Mouse (Mus musculus): ENCODE results near the gene Chmp3. TPM values are rescaled to one million over a fixed set of nuclear protein-coding genes. Genes with fewer than 3 reads are reported as not detected.

Chmp3 gene
- polyA plus RNA-seq, 1 experiment from 2014 or later = 61.6 TPM

- Histone ChIP-seq H3K9me3 (ENCODE audit: control insufficient read depth, low read length) (no peaks in the 10 kb centered on the region), H3K4me1 (ENCODE audit: control insufficient read depth, insufficient read depth, low read depth, low read length) (no peaks in the 10 kb centered on the region), H3K36me3 (ENCODE audit: control insufficient read depth, insufficient read depth, low read length) (peaks cover 8% of the 10 kb centered on the region), H3K4me3 (ENCODE audit: low read length) (no peak overlapping the region), H3K4me2 (ENCODE audit: low read length) (no peak overlapping the region), H3K27ac (ENCODE audit: low read depth, low read length) (no peak overlapping the region), H3K9ac (ENCODE audit: low read depth, low read length) (no peak overlapping the region), H3K27me3 (replicated peaks; ENCODE audit: control insufficient read depth, insufficient read depth, low read length) (no peaks in the 10 kb centered on the region)
- 67% methylated on average over 4 of the region's 4 CpGs for WGBS
- ATAC-seq = no peak
Measured at GRCm38 (mm10) chr6:71583198-71583597, 39.6 kb downstream of the Chmp3 start.

DNA sequence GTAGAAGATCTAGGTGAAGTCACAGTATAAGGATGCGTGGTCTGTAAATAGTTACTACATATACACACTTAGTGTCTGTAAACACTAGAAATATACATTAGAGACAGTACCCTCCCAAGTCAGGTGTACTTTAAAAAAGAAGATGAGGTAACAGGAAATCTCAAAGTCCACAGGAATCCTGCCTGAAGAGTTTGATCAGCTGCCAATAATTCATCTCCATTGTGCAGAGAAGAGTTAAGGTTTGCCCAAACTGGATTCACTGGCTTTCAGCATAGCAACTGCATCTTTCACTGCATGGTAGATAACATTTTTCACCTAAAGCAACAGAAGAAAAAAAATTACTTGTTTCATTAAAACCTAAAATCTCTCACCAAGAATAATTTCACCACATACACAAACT is 45.8 kb downstream of the Chmp3 start:
- H3K9me3 ChIP-seq (ENCODE audit: control insufficient read depth, low read length) = no peaks in the 10 kb centered on the region
- no peak overlapping the region for H3K9ac ChIP-seq (ENCODE audit: low read depth, low read length)
- no peak overlapping the region for H3K4me3 ChIP-seq (ENCODE audit: low read length)
- no peak overlapping the region for H3K4me2 ChIP-seq (ENCODE audit: low read length)
- H3K27ac ChIP-seq (ENCODE audit: low read depth, low read length) = no peak overlapping the region
- WGBS = 97% methylated on average over 1 of the region's 1 CpGs
- no peaks in the 10 kb centered on the region for H3K4me1 ChIP-seq (ENCODE audit: control insufficient read depth, insufficient read depth, low read depth, low read length)
- peaks cover 40% of the 10 kb centered on the region for H3K36me3 ChIP-seq (ENCODE audit: control insufficient read depth, insufficient read depth, low read length)
- H3K27me3 ChIP-seq (replicated peaks; ENCODE audit: control insufficient read depth, insufficient read depth, low read length) = no peaks in the 10 kb centered on the region
- no peak for ATAC-seq

DNA sequence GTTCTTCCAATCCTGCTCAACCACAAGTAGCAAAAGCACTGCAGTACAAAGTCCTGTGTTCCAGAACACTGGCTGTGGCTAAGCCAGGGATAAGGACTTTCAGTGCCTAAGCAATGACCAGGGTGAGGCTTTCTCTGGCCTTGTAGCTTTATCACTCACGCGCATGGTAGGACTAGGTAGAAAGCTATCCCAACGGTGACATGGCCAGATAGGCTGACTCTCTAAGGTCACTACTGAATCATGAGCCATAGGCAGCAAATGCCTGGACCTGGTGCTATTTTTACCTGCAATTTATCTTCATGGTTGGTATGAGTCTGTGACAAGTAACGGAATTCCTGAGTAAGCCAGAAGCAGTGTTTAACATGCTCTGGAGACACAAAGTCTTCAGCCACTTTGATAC is 46.6 kb downstream of the Chmp3 start:
- H3K9ac ChIP-seq (ENCODE audit: low read depth, low read length) = no peak overlapping the region
- no peak overlapping the region for H3K4me2 ChIP-seq (ENCODE audit: low read length)
- no peak overlapping the region for H3K4me3 ChIP-seq (ENCODE audit: low read length)
- peaks cover 43% of the 10 kb centered on the region for H3K36me3 ChIP-seq (ENCODE audit: control insufficient read depth, insufficient read depth, low read length)
- H3K27ac ChIP-seq (ENCODE audit: low read depth, low read length) = no peak overlapping the region
- ATAC-seq = no peak
- H3K9me3 ChIP-seq (ENCODE audit: control insufficient read depth, low read length) = no peaks in the 10 kb centered on the region
- WGBS = 94% methylated on average over 4 of the region's 4 CpGs
- no peaks in the 10 kb centered on the region for H3K4me1 ChIP-seq (ENCODE audit: control insufficient read depth, insufficient read depth, low read depth, low read length)
- no peaks in the 10 kb centered on the region for H3K27me3 ChIP-seq (replicated peaks; ENCODE audit: control insufficient read depth, insufficient read depth, low read length)

GRCm38 (mm10) chr6:71607756-71608155 is 64.2 kb downstream of the Chmp3 start:
- Histone ChIP-seq H3K9ac (ENCODE audit: low read depth, low read length) (no peak overlapping the region), H3K9me3 (ENCODE audit: control insufficient read depth, low read length) (no peaks in the 10 kb centered on the region), H3K36me3 (ENCODE audit: control insufficient read depth, insufficient read depth, low read length) (peaks cover 36% of the 10 kb centered on the region), H3K4me3 (ENCODE audit: low read length) (no peak overlapping the region), H3K27ac (ENCODE audit: low read depth, low read length) (no peak overlapping the region), H3K4me2 (ENCODE audit: low read length) (no peak overlapping the region), H3K4me1 (ENCODE audit: control insufficient read depth, insufficient read depth, low read depth, low read length) (no peaks in the 10 kb centered on the region), H3K27me3 (replicated peaks; ENCODE audit: control insufficient read depth, insufficient read depth, low read length) (no peaks in the 10 kb centered on the region)
- WGBS = 93% methylated on average over 3 of the region's 3 CpGs
- ATAC-seq = no peak

GRCm38 (mm10) chr6:71608994-71609393 is 65.4 kb downstream of the Chmp3 start:
- ATAC-seq = no peak
- H3K36me3 ChIP-seq (ENCODE audit: control insufficient read depth, insufficient read depth, low read length) = peaks cover 31% of the 10 kb centered on the region

GRCm38 (mm10) chr6:71609968-71610367 is 66.4 kb downstream of the Chmp3 start:
- Histone ChIP-seq H3K27me3 (replicated peaks; ENCODE audit: control insufficient read depth, insufficient read depth, low read length) (no peaks in the 10 kb centered on the region), H3K27ac (ENCODE audit: low read depth, low read length) (no peak overlapping the region), H3K4me1 (ENCODE audit: control insufficient read depth, insufficient read depth, low read depth, low read length) (no peaks in the 10 kb centered on the region), H3K9me3 (ENCODE audit: control insufficient read depth, low read length) (no peaks in the 10 kb centered on the region), H3K4me3 (ENCODE audit: low read length) (no peak overlapping the region), H3K36me3 (ENCODE audit: control insufficient read depth, insufficient read depth, low read length) (peaks cover 31% of the 10 kb centered on the region), H3K9ac (ENCODE audit: low read depth, low read length) (no peak overlapping the region), H3K4me2 (ENCODE audit: low read length) (no peak overlapping the region)
- WGBS = 90% methylated on average over 7 of the region's 7 CpGs
- ATAC-seq = no peak

More at GRCm38 (mm10) chr6:71608994-71609393, 65.4 kb downstream of the Chmp3 start:
- no peaks in the 10 kb centered on the region for H3K9me3 ChIP-seq (ENCODE audit: control insufficient read depth, low read length)
- no peak overlapping the region for H3K27ac ChIP-seq (ENCODE audit: low read depth, low read length)
- H3K4me3 ChIP-seq (ENCODE audit: low read length) = no peak overlapping the region
- no peaks in the 10 kb centered on the region for H3K4me1 ChIP-seq (ENCODE audit: control insufficient read depth, insufficient read depth, low read depth, low read length)
- H3K4me2 ChIP-seq (ENCODE audit: low read length) = no peak overlapping the region
- H3K9ac ChIP-seq (ENCODE audit: low read depth, low read length) = no peak overlapping the region
- no peaks in the 10 kb centered on the region for H3K27me3 ChIP-seq (replicated peaks; ENCODE audit: control insufficient read depth, insufficient read depth, low read length)

DNA sequence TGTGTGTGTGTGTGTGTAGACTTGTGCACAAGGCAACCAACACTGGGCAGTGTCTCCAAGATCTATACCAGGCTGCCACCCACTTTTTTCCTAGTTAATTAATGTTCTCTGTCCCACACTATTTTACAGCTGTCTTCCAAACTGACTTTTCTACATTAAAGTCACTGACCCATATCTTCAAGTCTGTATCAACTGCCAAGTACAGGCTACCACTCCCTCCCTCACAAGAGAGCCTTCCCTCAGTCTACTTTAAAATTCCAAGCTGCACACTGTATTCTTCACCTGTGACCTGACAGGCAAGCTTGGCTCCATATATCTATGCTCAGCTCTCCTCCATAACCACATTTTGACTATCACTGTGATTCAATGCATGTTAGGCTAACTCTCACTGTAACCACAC is 69.6 kb downstream of the Chmp3 start:
- Histone ChIP-seq H3K9ac (ENCODE audit: low read depth, low read length) (no peak overlapping the region), H3K4me3 (ENCODE audit: low read length) (no peak overlapping the region), H3K9me3 (ENCODE audit: control insufficient read depth, low read length) (no peaks in the 10 kb centered on the region), H3K27me3 (replicated peaks; ENCODE audit: control insufficient read depth, insufficient read depth, low read length) (no peaks in the 10 kb centered on the region), H3K4me1 (ENCODE audit: control insufficient read depth, insufficient read depth, low read depth, low read length) (no peaks in the 10 kb centered on the region), H3K36me3 (ENCODE audit: control insufficient read depth, insufficient read depth, low read length) (peaks cover 40% of the 10 kb centered on the region), H3K4me2 (ENCODE audit: low read length) (no peak overlapping the region), H3K27ac (ENCODE audit: low read depth, low read length) (no peak overlapping the region)
- ATAC-seq = no peak

- H3K4me1 ChIP-seq (ENCODE audit: control insufficient read depth, insufficient read depth, low read depth, low read length) = no peaks in the 10 kb centered on the region
- H3K9ac ChIP-seq (ENCODE audit: low read depth, low read length) = no peak overlapping the region
- no peak overlapping the region for H3K4me3 ChIP-seq (ENCODE audit: low read length)
- ATAC-seq = no peak
- WGBS = 87% methylated on average over 5 of the region's 5 CpGs
- H3K36me3 ChIP-seq (ENCODE audit: control insufficient read depth, insufficient read depth, low read length) = peaks cover 29% of the 10 kb centered on the region
- no peak overlapping the region for H3K27ac ChIP-seq (ENCODE audit: low read depth, low read length)
- no peaks in the 10 kb centered on the region for H3K27me3 ChIP-seq (replicated peaks; ENCODE audit: control insufficient read depth, insufficient read depth, low read length)
- H3K4me2 ChIP-seq (ENCODE audit: low read length) = no peak overlapping the region
- H3K9me3 ChIP-seq (ENCODE audit: control insufficient read depth, low read length) = no peaks in the 10 kb centered on the region
Measured at GRCm38 (mm10) chr6:71616959-71617358, 73.4 kb downstream of the Chmp3 start.

GRCm38 (mm10) chr6:71621551-71621950 is 78.0 kb downstream of the Chmp3 start:
- WGBS = 95% methylated on average over 5 of the region's 5 CpGs
- H3K4me2 ChIP-seq (ENCODE audit: low read length) = no peak overlapping the region
- H3K9me3 ChIP-seq (ENCODE audit: control insufficient read depth, low read length) = no peaks in the 10 kb centered on the region
- no peak overlapping the region for H3K9ac ChIP-seq (ENCODE audit: low read depth, low read length)
- ATAC-seq = no peak
- no peak overlapping the region for H3K4me3 ChIP-seq (ENCODE audit: low read length)
- no peak overlapping the region for H3K27ac ChIP-seq (ENCODE audit: low read depth, low read length)
- no peaks in the 10 kb centered on the region for H3K27me3 ChIP-seq (replicated peaks; ENCODE audit: control insufficient read depth, insufficient read depth, low read length)
- peaks cover 28% of the 10 kb centered on the region for H3K36me3 ChIP-seq (ENCODE audit: control insufficient read depth, insufficient read depth, low read length)
- H3K4me1 ChIP-seq (ENCODE audit: control insufficient read depth, insufficient read depth, low read depth, low read length) = no peaks in the 10 kb centered on the region

DNA sequence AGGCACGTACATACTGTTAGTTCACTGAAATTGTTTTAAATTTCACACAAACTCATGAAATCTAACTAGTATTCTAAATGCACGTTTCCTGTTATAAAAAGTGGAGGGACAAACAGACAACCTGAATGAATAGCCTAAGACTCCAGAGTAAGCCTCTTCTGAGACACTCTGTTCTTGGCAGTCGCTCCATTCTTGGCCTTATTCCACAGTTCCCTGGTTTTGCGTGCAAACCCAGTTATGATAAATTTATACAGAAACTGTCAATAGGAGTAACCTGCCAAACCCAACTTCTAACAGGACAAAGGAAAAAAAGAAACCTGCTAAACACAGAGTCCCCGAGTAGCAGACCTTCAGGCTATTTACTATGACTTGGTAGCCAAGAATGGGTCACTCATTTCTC is 78.4 kb downstream of the Chmp3 start:
- Histone ChIP-seq H3K9me3 (ENCODE audit: control insufficient read depth, low read length) (no peaks in the 10 kb centered on the region), H3K36me3 (ENCODE audit: control insufficient read depth, insufficient read depth, low read length) (peaks cover 27% of the 10 kb centered on the region), H3K4me3 (ENCODE audit: low read length) (no peak overlapping the region), H3K27ac (ENCODE audit: low read depth, low read length) (no peak overlapping the region), H3K27me3 (replicated peaks; ENCODE audit: control insufficient read depth, insufficient read depth, low read length) (no peaks in the 10 kb centered on the region), H3K4me2 (ENCODE audit: low read length) (no peak overlapping the region), H3K4me1 (ENCODE audit: control insufficient read depth, insufficient read depth, low read depth, low read length) (no peaks in the 10 kb centered on the region), H3K9ac (ENCODE audit: low read depth, low read length) (no peak overlapping the region)
- WGBS = 85% methylated on average over 5 of the region's 5 CpGs
- ATAC-seq = no peak
